8 mouse cellular contexts compared by ENCODE assay signal in the genomic region with DNA sequence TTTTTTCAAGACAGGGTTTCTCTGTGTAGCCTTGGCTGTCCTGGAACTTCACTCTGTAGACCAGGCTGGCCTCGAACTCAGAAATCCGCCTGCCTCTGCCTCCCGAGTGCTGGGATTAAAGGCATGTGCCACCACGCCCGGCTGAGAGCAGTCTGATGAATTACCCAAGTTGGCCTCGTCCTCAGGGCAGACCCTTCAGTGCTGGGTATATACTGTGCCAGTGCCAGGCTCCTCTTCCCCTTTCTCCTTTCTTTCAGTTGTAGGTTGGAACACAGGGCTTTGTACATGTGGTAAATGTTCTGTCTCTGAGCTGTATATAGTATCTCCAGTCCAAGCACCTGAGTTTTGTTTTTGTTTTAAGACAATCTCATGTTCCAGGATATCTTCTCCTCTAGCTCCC. TPM values are rescaled to one million over a fixed set of nuclear protein-coding genes. Genes with fewer than 3 reads are reported as not detected.
DNase-seq lines count a peak whose midpoint lies in the region; ATAC-seq and TF ChIP-seq lines count a peak whose summit lies in the region.

No protein-coding gene starts in this region.

- no peak for DNase-seq in heart, embryonic 10.5 days (ENCODE audit: low spot score)
- DNase-seq in heart, adult 18-20 months: no peak
- DNase-seq in forebrain, postnatal 0 days: no peak
- no peak for DNase-seq in liver, postnatal 0 days
- DNase-seq in urinary bladder, postnatal 36 days (ENCODE audit: low spot score in 2 of 2): no peak
- DNase-seq in cerebellum, postnatal 10 days: no peak
- no peak for DNase-seq in frontal cortex, postnatal 36 days (ENCODE audit: low spot score in 2 of 2)

- peaks cover 57% of the 10 kb centered on the region for H3K79me3 ChIP-seq in C2C12 (ENCODE audit: low read depth)

- no peak for TF ChIP-seq EP300 in liver, postnatal 0 days (IDR thresholded peaks at IDR 0.05; ENCODE audit: low read depth)

- ATAC-seq in forebrain, postnatal 0 days: no peak
- no peak for ATAC-seq in liver, postnatal 0 days

- 80% methylated on average over 6 of the region's 6 CpGs for WGBS in heart, embryonic 10.5 days
- 69% methylated on average over 6 of the region's 6 CpGs for WGBS in forebrain, postnatal 0 days
- WGBS in liver, postnatal 0 days (ENCODE audit: insufficient replicate concordance): 48% methylated on average over 6 of the region's 6 CpGs

- H3K27ac ChIP-seq in heart, embryonic 10.5 days: no peak overlapping the region
- H3K27ac ChIP-seq in forebrain, postnatal 0 days (ENCODE audit: low read depth, low read length): no peak overlapping the region
- H3K27ac ChIP-seq in liver, postnatal 0 days (ENCODE audit: low read depth): no peak overlapping the region

- H3K36me3 ChIP-seq in heart, embryonic 10.5 days: 0 out of 2 replicates have a peak, but pooled peaks cover 3% of the 10 kb centered on the region
- H3K36me3 ChIP-seq in C2C12 (ENCODE audit: control insufficient read depth, insufficient read depth): no peaks in the 10 kb centered on the region
- no peaks in the 10 kb centered on the region for H3K36me3 ChIP-seq in forebrain, postnatal 0 days (ENCODE audit: insufficient read depth)
- H3K36me3 ChIP-seq in liver, postnatal 0 days (replicated peaks; ENCODE audit: insufficient read depth, low read length): no peaks in the 10 kb centered on the region; the same call in 1 of the 2 replicates

- H3K9ac ChIP-seq in forebrain, postnatal 0 days: no peak overlapping the region
- H3K9ac ChIP-seq in liver, postnatal 0 days (replicated peaks): peak overlapping the region; percentile 92; the same call in 1 of the 2 replicates

- H3ac ChIP-seq in C2C12 (ENCODE audit: control insufficient read depth, insufficient read length, low read depth): no peak overlapping the region

- TF ChIP-seq CTCF in C2C12 (IDR thresholded peaks at IDR 0.05; ENCODE audit: control insufficient read depth, insufficient read depth, insufficient read length): no peak
- TF ChIP-seq CTCF in forebrain, postnatal 0 days (IDR thresholded peaks at IDR 0.05; ENCODE audit: low read depth): no peak
- TF ChIP-seq CTCF in liver, postnatal 0 days (IDR thresholded peaks at IDR 0.05; ENCODE audit: low read depth): no peak

- H3K4me3 ChIP-seq in heart, embryonic 10.5 days: peak overlapping the region; percentile 87
- peak overlapping the region; percentile 70 for H3K4me3 ChIP-seq in C2C12 (ENCODE audit: insufficient read depth, poor library complexity, severe bottlenecking)
- peak overlapping the region; percentile 80; the same call in 1 of the 2 replicates for H3K4me3 ChIP-seq in forebrain, postnatal 0 days (ENCODE audit: low read depth, low read length)
- peak overlapping the region; percentile 81 for H3K4me3 ChIP-seq in liver, postnatal 0 days (ENCODE audit: low read depth, low read length)

- H3K4me1 ChIP-seq in heart, embryonic 10.5 days: peaks cover 31% of the 10 kb centered on the region
- 0 out of 2 replicates have a peak, but pooled peaks cover 3% of the 10 kb centered on the region for H3K4me1 ChIP-seq in forebrain, postnatal 0 days (ENCODE audit: insufficient read depth)
- peaks cover 25% of the 10 kb centered on the region for H3K4me1 ChIP-seq in liver, postnatal 0 days (ENCODE audit: insufficient read depth)

- peaks cover 64% of the 10 kb centered on the region for H3K79me2 ChIP-seq in C2C12 (ENCODE audit: control insufficient read depth, insufficient read depth)

- H3K9me3 ChIP-seq in heart, embryonic 10.5 days: no peaks in the 10 kb centered on the region
- no peaks in the 10 kb centered on the region for H3K9me3 ChIP-seq in forebrain, postnatal 0 days (ENCODE audit: low read length)
- no peaks in the 10 kb centered on the region for H3K9me3 ChIP-seq in liver, postnatal 0 days (ENCODE audit: low read length)

- H3K27me3 ChIP-seq in heart, embryonic 10.5 days (ENCODE audit: insufficient read depth, poor library complexity, severe bottlenecking): no peaks in the 10 kb centered on the region
- H3K27me3 ChIP-seq in C2C12 (ENCODE audit: control insufficient read depth, insufficient read depth, insufficient read length): no peaks in the 10 kb centered on the region
- no peaks in the 10 kb centered on the region for H3K27me3 ChIP-seq in forebrain, postnatal 0 days (ENCODE audit: insufficient read depth, low read length)
- no peaks in the 10 kb centered on the region for H3K27me3 ChIP-seq in liver, postnatal 0 days (ENCODE audit: insufficient read depth, low read length)

- peak overlapping the region; percentile 71 for H3K4me2 ChIP-seq in forebrain, postnatal 0 days (ENCODE audit: low read depth)
- peak overlapping the region; percentile 80 for H3K4me2 ChIP-seq in liver, postnatal 0 days (ENCODE audit: low read depth, low read length)

TF ChIP-seq in C2C12, 6 proteins besides CTCF, POLR2A, EP300 and RAD21:
- TF ChIP-seq CEBPB (IDR thresholded peaks at IDR 0.05; ENCODE audit: low read depth): no peak
- no peak for TF ChIP-seq MAX (IDR thresholded peaks at IDR 0.05)
- no peak for TF ChIP-seq MYOD1 (IDR thresholded peaks at IDR 0.05; ENCODE audit: control insufficient read depth, insufficient read length, low read depth)
- TF ChIP-seq FOSL1 (IDR thresholded peaks at IDR 0.05; ENCODE audit: insufficient read depth, low read length, poor library complexity, severe bottlenecking): no peak
- no peak for TF ChIP-seq MYOG (IDR thresholded peaks at IDR 0.05; ENCODE audit: control insufficient read depth, extremely low read depth, insufficient read length)
- no peak for TF ChIP-seq USF1 (IDR thresholded peaks at IDR 0.05; ENCODE audit: low read depth)

RNA-seq across cellular contexts. Expression of gene Pank2, which starts 1.7 kb away (rescaled TPM):
- polyA plus RNA-seq in heart, embryonic 10.5 days (2016; fragmentation: Nextera tagmentation; extraction: Ambion mirVana): 29.7 and 41.7 TPM in 2 replicates
- 10 to 100 TPM; 21.4 to 23.1 TPM for total RNA-seq in heart, adult 18-20 months (2021)
- 27.0 TPM for polyA plus RNA-seq in C2C12 (2012; fragmentation: generic; extraction: Trizol)
- total RNA-seq in forebrain, postnatal 0 days (2014; rRNA removed): 41.9 and 44.9 TPM in 2 replicates
- polyA plus RNA-seq in forebrain, postnatal 0 days (2015; fragmentation: Nextera tagmentation; extraction: Ambion mirVana): 28.6 and 33.5 TPM in 2 replicates
- 17.2 and 21.3 TPM in 2 replicates for polyA plus RNA-seq in liver, postnatal 0 days (2015; fragmentation: Nextera tagmentation; extraction: Ambion mirVana)

RNA-seq across cellular contexts. Expression of gene Mavs, which starts 30.2 kb away (rescaled TPM):
- polyA plus RNA-seq in heart, embryonic 10.5 days (2016; fragmentation: Nextera tagmentation; extraction: Ambion mirVana): 20.3 and 21.6 TPM in 2 replicates
- total RNA-seq in heart, adult 18-20 months (2021): 10 to 100 TPM; 64.0 to 78.2 TPM
- polyA plus RNA-seq in C2C12 (2012; fragmentation: generic; extraction: Trizol): 19.1 TPM
- 3.8 and 5.7 TPM in 2 replicates for total RNA-seq in forebrain, postnatal 0 days (2014; rRNA removed)
- polyA plus RNA-seq in forebrain, postnatal 0 days (2015; fragmentation: Nextera tagmentation; extraction: Ambion mirVana): 3.5 and 5.0 TPM in 2 replicates
- polyA plus RNA-seq in liver, postnatal 0 days (2015; fragmentation: Nextera tagmentation; extraction: Ambion mirVana): 21.2 and 22.1 TPM in 2 replicates

RNA-seq across cellular contexts. Expression of gene Ap5s1, which starts 57.1 kb away (rescaled TPM):
- 23.6 and 33.3 TPM in 2 replicates for polyA plus RNA-seq in heart, embryonic 10.5 days (2016; fragmentation: Nextera tagmentation; extraction: Ambion mirVana)
- total RNA-seq in heart, adult 18-20 months (2021): 10 to 100 TPM; 36.7 to 41.7 TPM
- 24.1 TPM for polyA plus RNA-seq in C2C12 (2012; fragmentation: generic; extraction: Trizol)
- total RNA-seq in forebrain, postnatal 0 days (2014; rRNA removed): 37.4 and 40.7 TPM in 2 replicates
- 36.1 and 36.8 TPM in 2 replicates for polyA plus RNA-seq in forebrain, postnatal 0 days (2015; fragmentation: Nextera tagmentation; extraction: Ambion mirVana)
- 19.5 TPM in 2 replicates for polyA plus RNA-seq in liver, postnatal 0 days (2015; fragmentation: Nextera tagmentation; extraction: Ambion mirVana)
